Mouse (Mus musculus) lung, embryonic 16.5 days (tissue): ENCODE results near the gene Cd9. TPM values are rescaled to one million over a fixed set of nuclear protein-coding genes. Genes with fewer than 3 reads are reported as not detected.
A peak's percentile ranks its signal among the peaks of the same experiment; 100 is the strongest.

ENCODE experiments used
- ATAC-seq: fragments of 200-750 bp; cut with Nextera tagmentation; 2 replicates; pipeline ENCODE4 v1.8.0; 2017; ENCODE audit warnings: low read depth, mild to moderate bottlenecking, moderate library complexity
- H3K27ac ChIP-seq: fragments of 300-500 bp; sonication (generic); 2 replicates; pipeline ENCODE4 v1.5.1; 2014; ENCODE audit warnings: mild to moderate bottlenecking, control low read depth, low read length
- H3K27me3 ChIP-seq: fragments of 300-500 bp; sonication (generic); 2 replicates; pipeline ENCODE4 v1.6.1; 2014; ENCODE audit warnings: low read depth, low read length, mixed read lengths; ENCODE audit not compliant: control insufficient read depth, insufficient read depth
- H3K36me3 ChIP-seq: fragments of 300-500 bp; sonication (generic); 2 replicates; pipeline ENCODE4 v1.6.1; 2014; ENCODE audit warnings: low read length; ENCODE audit not compliant: control insufficient read depth, insufficient read depth
- H3K4me1 ChIP-seq: fragments of 300-500 bp; sonication (generic); replicated peaks from 2 replicates; pipeline ENCODE4 v1.6.1; 2014; ENCODE audit warnings: low read length, mixed read lengths; ENCODE audit not compliant: control insufficient read depth, insufficient read depth
- H3K4me2 ChIP-seq: fragments of 300-500 bp; sonication (generic); 2 replicates; pipeline ENCODE4 v1.6.1; 2014; ENCODE audit warnings: low read depth, low read length, control low read depth
- H3K4me3 ChIP-seq: fragments of 300-500 bp; sonication (generic); 2 replicates; pipeline ENCODE4 v1.5.1; 2014; ENCODE audit warnings: mild to moderate bottlenecking, low read length, control low read depth
- H3K9ac ChIP-seq: fragments of 300-500 bp; sonication (generic); 2 replicates; pipeline ENCODE4 v1.6.1; 2014; ENCODE audit warnings: low read length, control low read depth
- H3K9me3 ChIP-seq: fragments of 300-500 bp; sonication (generic); 2 replicates; pipeline ENCODE4 v1.6.1; 2016; ENCODE audit warnings: low read length; ENCODE audit not compliant: control insufficient read depth
- WGBS: fragments of 180-500 bp; shearing (Covaris S2); extraction: QIAGEN DNeasy Blood & Tissue Kit; methylation state at CpG from one replicate; pipeline ENCODE4 v1.1.7; 2014; 5-methylcytosine and 5-hydroxymethylcytosine counted together
- polyA plus RNA-seq: library from polyadenylated mRNA; unstranded; fragments of >200 nt; fragmentation: Nextera tagmentation; extraction: Ambion mirVana; gene quantifications from 2 replicates; pipeline ENCODE4 v1.2.1, GENCODE M21; 2015

Gene Cd9
- polyA plus RNA-seq, 1 experiment from 2014 or later = 356 TPM

- ATAC-seq = no peak
- no peaks in the 10 kb centered on the region for H3K27me3 ChIP-seq
- no peaks in the 10 kb centered on the region for H3K9me3 ChIP-seq
- H3K27ac ChIP-seq = peak overlapping the region; percentile 31; the same call in 1 of the 2 replicates
- H3K4me2 ChIP-seq = no peak overlapping the region
- no peak overlapping the region for H3K9ac ChIP-seq
- no peak overlapping the region for H3K4me3 ChIP-seq
- H3K4me1 ChIP-seq = peaks cover 30% of the 10 kb centered on the region
- 54% methylated on average over 4 of the region's 4 CpGs for WGBS
- no peaks in the 10 kb centered on the region; the same call in 1 of the 2 replicates for H3K36me3 ChIP-seq
These were observed 22.7 kb downstream of the Cd9 start for GRCm38 (mm10) chr6:125471921-125472320.

- WGBS = 70% methylated on average over 7 of the region's 7 CpGs
- H3K27ac ChIP-seq = no peak overlapping the region
These were observed 23.3 kb downstream of the Cd9 start for GRCm38 (mm10) chr6:125471326-125471725.

DNA sequence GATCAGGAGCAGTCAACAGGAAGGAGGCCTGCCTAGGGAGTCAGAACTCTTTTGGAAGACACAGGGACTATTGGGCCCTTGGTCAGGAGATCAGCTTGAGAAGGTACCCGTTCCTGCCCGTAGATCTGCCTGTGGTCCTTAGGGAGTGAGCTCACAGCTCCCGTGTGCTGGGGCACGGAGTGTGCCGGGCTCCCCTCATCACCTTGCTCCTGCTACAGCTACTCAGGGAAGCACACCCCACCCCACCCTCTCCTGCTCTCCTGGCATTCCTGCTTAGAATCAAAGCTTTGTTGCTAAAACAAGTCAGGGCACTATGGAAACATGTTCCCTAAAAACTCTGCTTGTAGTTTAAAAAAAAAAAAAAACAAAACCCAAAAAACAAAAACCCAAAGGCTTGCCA lies 24.0 kb downstream of the Cd9 start:
- Histone ChIP-seq H3K9ac (no peak overlapping the region), H3K27ac (no peak overlapping the region), H3K4me2 (no peak overlapping the region), H3K4me1 (peaks cover 18% of the 10 kb centered on the region), H3K36me3 (no peaks in the 10 kb centered on the region; the same call in 1 of the 2 replicates), H3K9me3 (no peaks in the 10 kb centered on the region), H3K27me3 (no peaks in the 10 kb centered on the region), H3K4me3 (no peak overlapping the region)
- WGBS = 83% methylated on average over 5 of the region's 5 CpGs
- ATAC-seq = no peak

More at GRCm38 (mm10) chr6:125471326-125471725, 23.3 kb downstream of the Cd9 start:
- Histone ChIP-seq H3K4me2 (no peak overlapping the region), H3K4me1 (peaks cover 24% of the 10 kb centered on the region), H3K9me3 (no peaks in the 10 kb centered on the region), H3K27me3 (no peaks in the 10 kb centered on the region), H3K4me3 (no peak overlapping the region), H3K36me3 (no peaks in the 10 kb centered on the region; the same call in 1 of the 2 replicates), H3K9ac (no peak overlapping the region)
- no peak for ATAC-seq

GRCm38 (mm10) chr6:125469222-125469621 lies 25.4 kb downstream of the Cd9 start:
- Histone ChIP-seq H3K4me1 (peaks cover 13% of the 10 kb centered on the region), H3K27me3 (no peaks in the 10 kb centered on the region), H3K9ac (no peak overlapping the region), H3K4me2 (no peak overlapping the region), H3K27ac (no peak overlapping the region), H3K36me3 (no peaks in the 10 kb centered on the region; the same call in 1 of the 2 replicates), H3K4me3 (no peak overlapping the region), H3K9me3 (no peaks in the 10 kb centered on the region)
- WGBS = 64% methylated on average over 4 of the region's 4 CpGs
- no peak for ATAC-seq

DNA sequence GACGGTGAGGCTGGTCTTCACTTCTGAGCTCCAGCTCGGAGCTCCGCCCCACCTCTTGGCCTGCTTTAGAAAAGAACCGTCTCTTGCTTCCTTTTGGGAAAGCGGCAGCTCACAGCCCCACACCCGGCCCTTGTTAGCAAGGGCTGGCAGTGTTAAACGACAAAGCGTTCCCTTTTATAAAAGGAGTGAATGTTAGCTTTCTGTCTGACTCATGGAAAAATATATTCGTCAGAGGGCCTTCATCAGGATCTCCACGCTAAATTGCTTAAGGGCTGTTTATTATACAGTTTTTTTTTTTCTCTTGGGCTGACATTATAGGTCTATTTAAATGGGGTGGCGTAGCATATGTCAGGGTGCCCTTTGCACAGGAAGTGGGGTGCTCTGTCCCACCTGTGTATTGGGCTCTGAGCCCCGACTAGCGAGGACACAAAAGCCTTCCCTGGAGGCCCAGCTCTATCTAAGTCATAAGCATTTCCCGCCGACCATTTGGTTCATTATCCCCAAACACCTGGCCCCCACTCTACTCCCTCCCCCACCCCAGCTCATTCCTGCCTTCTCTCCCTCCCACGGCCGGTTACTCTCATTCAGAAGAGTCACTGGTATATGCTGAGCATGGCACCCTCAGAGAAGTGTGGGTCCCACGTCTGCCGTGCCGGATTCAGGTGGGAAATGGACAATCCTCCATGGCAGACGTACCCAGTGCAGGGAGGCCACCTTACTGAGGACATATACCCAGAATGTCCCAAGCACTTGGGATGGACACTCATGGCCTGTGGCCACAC lies 26.2 kb downstream of the Cd9 start:
- no peak for ATAC-seq
- H3K9me3 ChIP-seq = no peaks in the 10 kb centered on the region
- peaks cover 4% of the 10 kb centered on the region for H3K36me3 ChIP-seq
- H3K4me2 ChIP-seq = no peak overlapping the region
- no peak overlapping the region for H3K27ac ChIP-seq
- H3K4me1 ChIP-seq = peaks cover 7% of the 10 kb centered on the region
- no peaks in the 10 kb centered on the region for H3K27me3 ChIP-seq
- no peak overlapping the region for H3K9ac ChIP-seq
- no peak overlapping the region for H3K4me3 ChIP-seq
- WGBS = 54% methylated on average over 21 of the region's 21 CpGs

- H3K4me2 ChIP-seq = no peak overlapping the region
- H3K4me1 ChIP-seq = peaks cover 7% of the 10 kb centered on the region
- ATAC-seq = peak; percentile 32; the same call in 1 of the 2 replicates
- peaks cover 4% of the 10 kb centered on the region for H3K36me3 ChIP-seq
- no peak overlapping the region for H3K9ac ChIP-seq
- H3K27ac ChIP-seq = no peak overlapping the region
- no peaks in the 10 kb centered on the region for H3K9me3 ChIP-seq
- H3K4me3 ChIP-seq = no peak overlapping the region
- WGBS = 71% methylated on average over 16 of the region's 16 CpGs
- no peaks in the 10 kb centered on the region for H3K27me3 ChIP-seq
These were observed 27.3 kb downstream of the Cd9 start for GRCm38 (mm10) chr6:125467301-125467715.

DNA sequence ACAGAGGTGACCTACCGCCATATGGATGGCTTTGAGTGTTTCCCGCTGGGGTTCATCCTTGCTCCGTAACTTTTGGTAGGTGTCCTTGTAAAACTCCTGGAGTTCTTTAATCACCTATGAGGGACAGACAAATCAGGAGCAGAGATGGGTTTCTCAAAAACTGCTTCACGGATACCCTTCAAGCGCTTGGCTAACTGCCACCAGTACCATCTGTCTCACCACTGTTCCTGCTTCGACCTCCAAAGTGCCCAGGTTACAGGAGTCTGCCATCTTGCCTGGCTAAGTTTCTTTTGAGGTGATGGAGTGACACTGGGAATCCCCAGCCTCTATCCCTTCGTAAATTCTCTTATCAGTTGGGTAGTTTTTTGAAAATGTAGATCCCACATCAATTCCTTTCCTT lies 32.3 kb downstream of the Cd9 start:
- no peaks in the 10 kb centered on the region for H3K4me1 ChIP-seq
- no peak overlapping the region for H3K4me3 ChIP-seq
- no peak overlapping the region for H3K27ac ChIP-seq
- H3K9me3 ChIP-seq = no peaks in the 10 kb centered on the region
- ATAC-seq = no peak
- H3K4me2 ChIP-seq = no peak overlapping the region
- peaks cover 16% of the 10 kb centered on the region for H3K36me3 ChIP-seq
- WGBS = 86% methylated on average over 7 of the region's 7 CpGs
- H3K9ac ChIP-seq = no peak overlapping the region
- H3K27me3 ChIP-seq = no peaks in the 10 kb centered on the region

- H3K4me3 ChIP-seq = no peak overlapping the region
- no peak overlapping the region for H3K9ac ChIP-seq
- no peak overlapping the region for H3K4me2 ChIP-seq
- H3K9me3 ChIP-seq = no peaks in the 10 kb centered on the region
- peaks cover 16% of the 10 kb centered on the region for H3K36me3 ChIP-seq
- H3K27ac ChIP-seq = no peak overlapping the region
- no peaks in the 10 kb centered on the region for H3K27me3 ChIP-seq
- WGBS = 61% methylated on average over 8 of the region's 8 CpGs
- no peak for ATAC-seq
- H3K4me1 ChIP-seq = no peaks in the 10 kb centered on the region
These were observed 32.8 kb downstream of the Cd9 start for GRCm38 (mm10) chr6:125461788-125462187.

GRCm38 (mm10) chr6:125461325-125461724 lies 33.3 kb downstream of the Cd9 start:
- Histone ChIP-seq H3K4me2 (no peak overlapping the region), H3K27ac (no peak overlapping the region), H3K36me3 (peaks cover 16% of the 10 kb centered on the region), H3K9me3 (no peaks in the 10 kb centered on the region), H3K27me3 (no peaks in the 10 kb centered on the region), H3K4me3 (no peak overlapping the region), H3K9ac (no peak overlapping the region), H3K4me1 (no peaks in the 10 kb centered on the region)
- 88% methylated on average over 7 of the region's 7 CpGs for WGBS
- ATAC-seq = no peak
